7 mouse cellular contexts compared by ENCODE assay signal in genomic region chr15:25414747-25415119, GRCm38 (mm10). TPM values are rescaled to one million over a fixed set of nuclear protein-coding genes. Genes with fewer than 3 reads are reported as not detected.
DNase-seq lines count a peak whose midpoint lies in the region; ATAC-seq and TF ChIP-seq lines count a peak whose summit lies in the region.

No protein-coding gene starts in this region.

- peak overlapping the region; percentile 94 for H3K27ac ChIP-seq in embryonic facial prominence, embryonic 11.5 days (replicated peaks; ENCODE audit: low read depth, low read length)
- peak overlapping the region; percentile 88; the same call in 1 of the 2 replicates for H3K27ac ChIP-seq in limb, embryonic 13.5 days
- peak overlapping the region; percentile 100 for H3K27ac ChIP-seq in midbrain, embryonic 15.5 days
- H3K27ac ChIP-seq in spleen, adult 2 months (ENCODE audit: insufficient read depth, low read length): no peak overlapping the region

- no peak for TF ChIP-seq POLR2A in spleen, adult 2 months (IDR thresholded peaks at IDR 0.05; ENCODE audit: low read depth, low read length)

- peak overlapping the region; percentile 98 for H3K4me3 ChIP-seq in embryonic facial prominence, embryonic 11.5 days (ENCODE audit: low read depth, low read length)
- peak overlapping the region; percentile 93 for H3K4me3 ChIP-seq in limb, embryonic 13.5 days
- peak overlapping the region; percentile 100 for H3K4me3 ChIP-seq in midbrain, embryonic 15.5 days
- H3K4me3 ChIP-seq in spleen, adult 2 months (ENCODE audit: extremely low read depth, insufficient read depth, insufficient read length): no peak overlapping the region; the same call in 1 of the 2 replicates

- H3K9ac ChIP-seq in embryonic facial prominence, embryonic 11.5 days (replicated peaks; ENCODE audit: low read length): peak overlapping the region; percentile 97
- H3K9ac ChIP-seq in limb, embryonic 13.5 days: peak overlapping the region; percentile 96
- H3K9ac ChIP-seq in midbrain, embryonic 15.5 days: peak overlapping the region; percentile 100

- peak; percentile 94 for TF ChIP-seq CTCF in spleen, adult 2 months (IDR thresholded peaks at IDR 0.05; ENCODE audit: extremely low read depth, insufficient read depth, insufficient read length, insufficient replicate concordance)

- H3K4me2 ChIP-seq in embryonic facial prominence, embryonic 11.5 days (ENCODE audit: low read depth, low read length): peak overlapping the region; percentile 90
- H3K4me2 ChIP-seq in limb, embryonic 13.5 days (replicated peaks): peak overlapping the region; percentile 88
- peak overlapping the region; percentile 60 for H3K4me2 ChIP-seq in midbrain, embryonic 15.5 days

- no peaks in the 10 kb centered on the region for H3K36me3 ChIP-seq in embryonic facial prominence, embryonic 11.5 days (replicated peaks; ENCODE audit: control insufficient read depth, insufficient read depth, low read depth, low read length)
- no peaks in the 10 kb centered on the region for H3K36me3 ChIP-seq in limb, embryonic 13.5 days
- H3K36me3 ChIP-seq in midbrain, embryonic 15.5 days (replicated peaks): no peaks in the 10 kb centered on the region
- H3K36me3 ChIP-seq in spleen, adult 2 months (ENCODE audit: control insufficient read depth, insufficient read depth, low read length): no peaks in the 10 kb centered on the region

- H3K9me3 ChIP-seq in embryonic facial prominence, embryonic 11.5 days (replicated peaks; ENCODE audit: control insufficient read depth, low read length): no peaks in the 10 kb centered on the region
- no peaks in the 10 kb centered on the region for H3K9me3 ChIP-seq in limb, embryonic 13.5 days
- H3K9me3 ChIP-seq in midbrain, embryonic 15.5 days: no peaks in the 10 kb centered on the region

- peak; percentile 1; the same call in 1 of the 2 replicates for ATAC-seq in embryonic facial prominence, embryonic 11.5 days (replicated peaks; ENCODE audit: insufficient number of reproducible peaks, low FRiP score, low TSS enrichment, low read depth)
- ATAC-seq in limb, embryonic 13.5 days (ENCODE audit: low FRiP score, low read depth): peak; percentile 49
- ATAC-seq in midbrain, embryonic 15.5 days (replicated peaks): peak; percentile 27

- 0% methylated on average over 14 of the region's 14 CpGs for WGBS in embryonic facial prominence, embryonic 11.5 days
- WGBS in limb, embryonic 13.5 days: under 1% methylated on average over 14 of the region's 14 CpGs
- WGBS in midbrain, embryonic 15.5 days: under 1% methylated on average over 14 of the region's 14 CpGs
- 2% methylated on average over 14 of the region's 14 CpGs for WGBS in spleen, adult 2 months

- peak; percentile 88 for DNase-seq in adrenal gland, postnatal 14 days
- DNase-seq in embryonic facial prominence, embryonic 11.5 days (ENCODE audit: low spot score): peak; percentile 96
- peak; percentile 81 for DNase-seq in heart, adult 8-10 months (ENCODE audit: low spot score)
- DNase-seq in kidney, adult 8-10 months: peak; percentile 64 to 85
- DNase-seq in spleen, adult 2 months (ENCODE audit: low read depth in 1 of 2, low spot score in 2 of 2): peak; percentile 51 to 74

- H3K4me1 ChIP-seq in embryonic facial prominence, embryonic 11.5 days (ENCODE audit: control insufficient read depth, insufficient read depth, low read length): no peaks in the 10 kb centered on the region
- H3K4me1 ChIP-seq in limb, embryonic 13.5 days: peaks cover 8% of the 10 kb centered on the region; the same call in 1 of the 2 replicates
- H3K4me1 ChIP-seq in midbrain, embryonic 15.5 days: peaks cover 23% of the 10 kb centered on the region
- H3K4me1 ChIP-seq in spleen, adult 2 months (ENCODE audit: control insufficient read depth, insufficient read depth, insufficient read length): peaks cover 8% of the 10 kb centered on the region

- no peaks in the 10 kb centered on the region for H3K27me3 ChIP-seq in embryonic facial prominence, embryonic 11.5 days (ENCODE audit: control insufficient read depth, insufficient read depth, low read length)
- no peaks in the 10 kb centered on the region for H3K27me3 ChIP-seq in limb, embryonic 13.5 days
- H3K27me3 ChIP-seq in midbrain, embryonic 15.5 days (replicated peaks): no peaks in the 10 kb centered on the region
- peaks cover 18% of the 10 kb centered on the region for H3K27me3 ChIP-seq in spleen, adult 2 months (ENCODE audit: control insufficient read depth, insufficient read depth, low read length)

RNA-seq across cellular contexts. Expression of gene Basp1, which starts 1.2 kb away (rescaled TPM):
- 10.4 and 16.7 TPM in 2 replicates for total RNA-seq in adrenal gland, postnatal 14 days (2021)
- polyA plus RNA-seq in embryonic facial prominence, embryonic 11.5 days (2014; fragmentation: Nextera tagmentation; extraction: Ambion mirVana): 113 and 141 TPM in 2 replicates
- under 1 TPM; 0.73 to 0.91 (median 0.83) TPM for total RNA-seq in heart, adult 8-10 months (2022)
- polyA plus RNA-seq in limb, embryonic 13.5 days (2015; fragmentation: Nextera tagmentation; extraction: Ambion mirVana): 51.6 and 58.8 TPM in 2 replicates
- polyA plus RNA-seq in midbrain, embryonic 15.5 days (2015; fragmentation: Nextera tagmentation; extraction: Ambion mirVana): 375 and 400 TPM in 2 replicates
- 9.5 and 14.0 TPM in 2 replicates for polyA plus RNA-seq in spleen, adult 2 months (2012; rRNA removed)
